Mouse (Mus musculus) kidney, adult 2 months (tissue): ENCODE data around the gene Dis3l2. TPM values are rescaled to one million over a fixed set of nuclear protein-coding genes. Genes with fewer than 3 reads are reported as not detected.

ENCODE experiments used
- DNase-seq: peaks from one replicate; pipeline ENCODE4 v3.0.0; 2021
- H3K27ac ChIP-seq: fragments of 200-500 bp; 2 replicates; pipeline ENCODE4 v1.5.1; 2012; ENCODE audit warnings: low read depth, low read length, control low read depth, inconsistent platforms; ENCODE audit not compliant: insufficient read depth
- H3K27me3 ChIP-seq: fragments of 200-500 bp; replicated peaks from 2 replicates; pipeline ENCODE4 v1.6.1; 2012; ENCODE audit warnings: mild to moderate bottlenecking, moderate library complexity, low read length, inconsistent platforms; ENCODE audit not compliant: control insufficient read depth, insufficient read depth
- H3K36me3 ChIP-seq: fragments of 200-500 bp; 2 replicates; pipeline ENCODE4 v1.6.1; 2012; ENCODE audit warnings: mild to moderate bottlenecking, moderate library complexity, low read length, inconsistent platforms; ENCODE audit not compliant: control insufficient read depth, insufficient read depth
- H3K4me1 ChIP-seq: fragments of 200-500 bp; 2 replicates; pipeline ENCODE4 v1.6.1; 2011; ENCODE audit warnings: low read length; ENCODE audit not compliant: control insufficient read depth, insufficient read depth
- H3K4me3 ChIP-seq: fragments of 200-500 bp; 2 replicates; pipeline ENCODE4 v1.5.1; 2011; ENCODE audit warnings: mild to moderate bottlenecking, low read depth, low read length, control low read depth; ENCODE audit not compliant: insufficient read depth
- CTCF ChIP-seq: fragments of 200-500 bp; conservative IDR thresholded peaks from 2 replicates; pipeline ENCODE4 v1.5.1; 2011; ENCODE audit warnings: low read depth, mild to moderate bottlenecking, control low read depth, low read length, moderate library complexity, mixed read lengths; ENCODE audit not compliant: insufficient read depth, insufficient read length
- POLR2A ChIP-seq: fragments of 200-500 bp; IDR thresholded peaks from one replicate; pipeline ENCODE4 v1.6.1; 2011; ENCODE audit warnings: low read depth, low read length, control low read depth
- WGBS: fragments of 180-500 bp; shearing (Covaris S2); methylation state at CpG from one replicate; pipeline ENCODE4 v1.1.7; 2018; 5-methylcytosine and 5-hydroxymethylcytosine counted together
- polyA plus RNA-seq: library from polyadenylated mRNA; depleted of rRNA; stranded (reverse); fragments of >200 nt; gene quantifications from 2 replicates; pipeline ENCODE4 v1.2.3, GENCODE M21; 2012

The Dis3l2 gene
- polyA plus RNA-seq, 1 experiment: 15.7 TPM

DNA sequence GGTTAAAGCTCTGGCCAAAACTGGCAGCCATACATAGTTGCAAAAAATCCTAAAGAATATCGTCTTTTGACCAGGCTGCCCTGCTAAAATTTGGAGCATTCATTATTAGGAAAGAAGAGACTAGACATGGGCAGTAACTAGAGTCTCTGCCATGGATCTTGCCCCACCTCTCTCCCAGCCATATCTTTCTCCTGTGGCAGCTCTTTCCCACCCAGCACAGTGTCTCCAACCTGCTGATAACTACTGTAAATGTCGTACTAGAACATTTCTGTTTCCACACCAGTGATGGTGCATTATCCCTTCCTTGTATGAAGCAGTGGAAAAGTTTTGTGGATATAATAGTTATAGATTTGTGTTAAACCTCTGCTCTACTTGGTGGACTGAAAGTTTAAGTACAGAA lies 147.1 kb downstream of the Dis3l2 start:
- TF ChIP-seq POLR2A (no peak), CTCF (no peak)
- H3K27me3 ChIP-seq: no peaks in the 10 kb centered on the region; the same call in 1 of the 2 replicates
- WGBS: 95% methylated on average over 2 of the region's 2 CpGs
- H3K27ac ChIP-seq: no peak overlapping the region
- no peak for DNase-seq
- H3K4me1 ChIP-seq: no peaks in the 10 kb centered on the region
- H3K36me3 ChIP-seq: no peaks in the 10 kb centered on the region; the same call in 1 of the 2 replicates
- no peak overlapping the region for H3K4me3 ChIP-seq

GRCm38 (mm10) chr1:86858876-86859275 lies 155.3 kb downstream of the Dis3l2 start:
- TF ChIP-seq POLR2A (no peak), CTCF (no peak)
- peak; percentile 36 for DNase-seq
- Histone ChIP-seq H3K27ac (no peak overlapping the region), H3K4me3 (no peak overlapping the region), H3K4me1 (0 out of 2 replicates have a peak, but pooled peaks cover 3% of the 10 kb centered on the region), H3K36me3 (no peaks in the 10 kb centered on the region; the same call in 1 of the 2 replicates), H3K27me3 (no peaks in the 10 kb centered on the region; the same call in 1 of the 2 replicates)
- WGBS: 64% methylated on average over 1 of the region's 1 CpGs

GRCm38 (mm10) chr1:86859371-86859770 lies 155.8 kb downstream of the Dis3l2 start:
- TF ChIP-seq CTCF: no peak
- TF ChIP-seq POLR2A: no peak

DNA sequence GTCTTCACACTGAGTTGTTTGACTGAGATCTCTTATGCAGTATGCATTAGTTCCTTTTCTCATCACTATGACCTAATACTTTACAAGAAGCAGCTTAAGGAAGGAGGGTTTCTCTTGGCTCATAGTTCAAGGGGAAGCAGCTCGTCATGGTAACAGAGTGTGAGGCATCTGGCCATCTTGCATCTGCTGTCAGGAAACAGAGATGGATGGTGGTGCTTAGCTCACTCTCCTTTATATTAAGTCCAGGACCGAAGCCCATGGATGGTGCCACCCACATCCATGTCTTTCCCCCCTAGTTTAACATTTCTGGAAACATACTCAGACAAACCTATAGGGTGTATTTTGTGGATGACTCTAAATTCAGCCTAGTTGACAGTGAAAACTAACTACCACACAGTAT lies 170.1 kb downstream of the Dis3l2 start:
- Histone ChIP-seq H3K36me3 (no peaks in the 10 kb centered on the region; the same call in 1 of the 2 replicates), H3K27me3 (no peaks in the 10 kb centered on the region), H3K4me1 (no peaks in the 10 kb centered on the region), H3K27ac (no peak overlapping the region), H3K4me3 (no peak overlapping the region)
- DNase-seq: no peak
- 71% methylated on average over 2 of the region's 2 CpGs for WGBS
- TF ChIP-seq CTCF (no peak), POLR2A (no peak)

More at GRCm38 (mm10) chr1:86859371-86859770, 155.8 kb downstream of the Dis3l2 start:
- DNase-seq: no peak
- Histone ChIP-seq H3K4me3 (no peak overlapping the region), H3K36me3 (no peaks in the 10 kb centered on the region; the same call in 1 of the 2 replicates), H3K27me3 (no peaks in the 10 kb centered on the region; the same call in 1 of the 2 replicates), H3K27ac (no peak overlapping the region), H3K4me1 (0 out of 2 replicates have a peak, but pooled peaks cover 3% of the 10 kb centered on the region)
- WGBS: 38% methylated on average over 1 of the region's 1 CpGs

DNA sequence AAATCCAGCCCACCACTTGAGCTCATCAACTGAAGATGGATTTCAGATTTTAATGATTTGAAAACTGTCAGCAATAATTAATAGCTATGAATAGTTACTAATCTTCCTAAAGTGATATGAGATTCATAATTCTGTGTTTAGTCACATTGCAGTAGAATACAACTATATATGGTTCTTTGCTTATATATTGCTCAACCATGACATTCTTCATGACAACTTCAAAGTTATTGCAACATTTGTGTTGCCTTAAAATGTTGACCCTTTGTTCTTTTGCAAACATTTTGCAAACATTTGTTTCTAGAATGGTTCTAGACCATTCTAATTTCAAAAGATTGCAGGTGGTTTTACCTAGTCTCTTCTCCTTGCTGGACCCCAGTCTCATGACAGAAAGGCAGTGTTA lies 175.1 kb downstream of the Dis3l2 start:
- Histone ChIP-seq H3K27me3 (no peaks in the 10 kb centered on the region), H3K36me3 (no peaks in the 10 kb centered on the region; the same call in 1 of the 2 replicates), H3K4me1 (no peaks in the 10 kb centered on the region), H3K27ac (no peak overlapping the region), H3K4me3 (no peak overlapping the region)
- no peak for DNase-seq
- TF ChIP-seq CTCF (no peak), POLR2A (no peak)

DNA sequence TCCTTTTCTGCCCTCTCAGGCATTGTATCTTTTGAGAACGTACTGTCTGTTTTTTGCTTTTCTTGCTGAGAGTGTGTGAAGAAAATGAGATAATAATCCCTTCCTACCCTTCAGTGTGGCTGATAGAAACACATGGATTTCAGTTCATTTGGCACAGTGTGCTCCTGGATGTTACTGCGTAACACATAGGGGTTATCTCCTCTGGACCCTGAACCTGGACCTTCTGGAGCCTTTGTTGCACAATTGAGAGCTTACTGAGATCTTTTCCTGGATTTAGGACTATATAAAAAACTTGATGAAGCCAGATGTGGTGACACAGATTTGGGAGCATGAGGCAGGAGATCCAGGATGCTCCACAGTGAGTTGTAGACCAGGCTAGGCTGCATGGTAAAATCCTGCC lies 175.9 kb downstream of the Dis3l2 start:
- Histone ChIP-seq H3K27me3 (no peaks in the 10 kb centered on the region), H3K36me3 (no peaks in the 10 kb centered on the region), H3K4me1 (no peaks in the 10 kb centered on the region), H3K4me3 (no peak overlapping the region), H3K27ac (no peak overlapping the region)
- WGBS: 88% methylated on average over 2 of the region's 2 CpGs
- TF ChIP-seq POLR2A: no peak
- TF ChIP-seq CTCF: no peak
- DNase-seq: no peak

- Histone ChIP-seq H3K27me3 (no peaks in the 10 kb centered on the region), H3K4me3 (no peak overlapping the region), H3K36me3 (no peaks in the 10 kb centered on the region), H3K4me1 (no peaks in the 10 kb centered on the region), H3K27ac (no peak overlapping the region)
- 95% methylated on average over 1 of the region's 1 CpGs for WGBS
- TF ChIP-seq POLR2A (no peak), CTCF (no peak)
- no peak for DNase-seq
Measured at GRCm38 (mm10) chr1:86887060-86887459, 183.5 kb downstream of the Dis3l2 start.
